Mouse (Mus musculus) stomach, embryonic 15.5 days (tissue): ENCODE data around the gene Camkmt. TPM values are rescaled to one million over a fixed set of nuclear protein-coding genes. Genes with fewer than 3 reads are reported as not detected.

ENCODE experiments used
- ATAC-seq: fragments of 200-750 bp; cut with Nextera tagmentation; 2 replicates; pipeline ENCODE4 v1.8.0; 2017; ENCODE audit warnings: low read depth, moderate number of reproducible peaks, moderate TSS enrichment; ENCODE audit not compliant: insufficient read depth, low FRiP score
- H3K27ac ChIP-seq: fragments of 300-500 bp; sonication (generic); 2 replicates; pipeline ENCODE4 v1.5.1; 2015; ENCODE audit warnings: mild to moderate bottlenecking, inconsistent platforms
- H3K27me3 ChIP-seq: fragments of 300-500 bp; sonication (generic); replicated peaks from 2 replicates; pipeline ENCODE4 v1.6.1; 2015; ENCODE audit warnings: inconsistent platforms
- H3K36me3 ChIP-seq: fragments of 300-500 bp; sonication (generic); 2 replicates; pipeline ENCODE4 v1.6.1; 2015; ENCODE audit warnings: inconsistent platforms
- H3K4me1 ChIP-seq: fragments of 300-500 bp; sonication (generic); 2 replicates; pipeline ENCODE4 v1.6.1; 2015; ENCODE audit warnings: inconsistent platforms
- H3K4me2 ChIP-seq: fragments of 300-500 bp; sonication (generic); 2 replicates; pipeline ENCODE4 v1.6.1; 2015; ENCODE audit warnings: mild to moderate bottlenecking, inconsistent platforms
- H3K4me3 ChIP-seq: fragments of 300-500 bp; sonication (generic); replicated peaks from 2 replicates; pipeline ENCODE4 v1.5.1; 2015; ENCODE audit warnings: inconsistent platforms
- H3K9ac ChIP-seq: fragments of 300-500 bp; sonication (generic); 2 replicates; pipeline ENCODE4 v1.6.1; 2015; ENCODE audit warnings: inconsistent platforms
- H3K9me3 ChIP-seq: fragments of 300-500 bp; sonication (generic); 2 replicates; pipeline ENCODE4 v1.6.1; 2016; ENCODE audit warnings: inconsistent platforms
- WGBS: fragments of 180-500 bp; shearing (Covaris S2); methylation state at CpG from one replicate; pipeline ENCODE4 v1.1.7; 2015; 5-methylcytosine and 5-hydroxymethylcytosine counted together
- polyA plus RNA-seq: library from polyadenylated mRNA; unstranded; fragments of >200 nt; fragmentation: Nextera tagmentation; extraction: Ambion mirVana; gene quantifications from 2 replicates; pipeline ENCODE4 v1.2.1, GENCODE M21; 2015

Gene Camkmt
- polyA plus RNA-seq, 1 experiment from 2014 or later, result 14.3 TPM

- no peaks in the 10 kb centered on the region for H3K4me1 ChIP-seq
- no peaks in the 10 kb centered on the region for H3K9me3 ChIP-seq
- WGBS, result 8% methylated on average over 8 of the region's 8 CpGs
- no peak overlapping the region for H3K27ac ChIP-seq
- no peak overlapping the region for H3K4me2 ChIP-seq
- H3K27me3 ChIP-seq, result peaks cover 61% of the 10 kb centered on the region
- ATAC-seq, result no peak
- H3K36me3 ChIP-seq, result no peaks in the 10 kb centered on the region
- no peak overlapping the region for H3K4me3 ChIP-seq
- H3K9ac ChIP-seq, result no peak overlapping the region
Measured at GRCm38 (mm10) chr17:85473881-85474280, 383.5 kb downstream of the Camkmt start.

- Histone ChIP-seq H3K4me2 (no peak overlapping the region), H3K27me3 (peaks cover 68% of the 10 kb centered on the region), H3K9me3 (no peaks in the 10 kb centered on the region), H3K4me1 (0 out of 2 replicates have a peak, but pooled peaks cover 3% of the 10 kb centered on the region), H3K9ac (no peak overlapping the region), H3K36me3 (no peaks in the 10 kb centered on the region), H3K4me3 (no peak overlapping the region), H3K27ac (no peak overlapping the region)
- WGBS, result 80% methylated on average over 8 of the region's 8 CpGs
- no peak for ATAC-seq
Measured at GRCm38 (mm10) chr17:85481241-85481640, 390.9 kb downstream of the Camkmt start.

GRCm38 (mm10) chr17:85483086-85483485 is 392.7 kb downstream of the Camkmt start:
- Histone ChIP-seq H3K36me3 (no peaks in the 10 kb centered on the region), H3K27me3 (peaks cover 79% of the 10 kb centered on the region), H3K9me3 (no peaks in the 10 kb centered on the region), H3K4me2 (no peak overlapping the region), H3K4me3 (no peak overlapping the region), H3K27ac (no peak overlapping the region), H3K4me1 (peaks cover 8% of the 10 kb centered on the region; the same call in 1 of the 2 replicates), H3K9ac (no peak overlapping the region)
- WGBS, result 83% methylated on average over 5 of the region's 5 CpGs
- no peak for ATAC-seq

GRCm38 (mm10) chr17:85484015-85484414 is 393.7 kb downstream of the Camkmt start:
- ATAC-seq, result no peak
- H3K9me3 ChIP-seq, result no peaks in the 10 kb centered on the region
- no peak overlapping the region for H3K4me2 ChIP-seq
- no peak overlapping the region for H3K27ac ChIP-seq
- WGBS, result 41% methylated on average over 8 of the region's 8 CpGs
- no peak overlapping the region for H3K9ac ChIP-seq
- no peak overlapping the region for H3K4me3 ChIP-seq
- H3K4me1 ChIP-seq, result peaks cover 8% of the 10 kb centered on the region; the same call in 1 of the 2 replicates
- H3K27me3 ChIP-seq, result peaks cover 82% of the 10 kb centered on the region
- no peaks in the 10 kb centered on the region for H3K36me3 ChIP-seq

GRCm38 (mm10) chr17:85484526-85484925 is 394.2 kb downstream of the Camkmt start:
- Histone ChIP-seq H3K4me1 (peaks cover 8% of the 10 kb centered on the region; the same call in 1 of the 2 replicates), H3K36me3 (no peaks in the 10 kb centered on the region), H3K9me3 (no peaks in the 10 kb centered on the region), H3K4me3 (no peak overlapping the region), H3K27ac (no peak overlapping the region), H3K9ac (no peak overlapping the region), H3K27me3 (peaks cover 83% of the 10 kb centered on the region), H3K4me2 (no peak overlapping the region)
- no peak for ATAC-seq
- WGBS, result 27% methylated on average over 5 of the region's 5 CpGs

GRCm38 (mm10) chr17:85485065-85485945 is 395.0 kb downstream of the Camkmt start:
- Histone ChIP-seq H3K36me3 (no peaks in the 10 kb centered on the region), H3K9ac (no peak overlapping the region), H3K4me3 (peak overlapping the region; percentile 7; the same call in 1 of the 2 replicates), H3K4me1 (peaks cover 8% of the 10 kb centered on the region; the same call in 1 of the 2 replicates), H3K27me3 (peaks cover 86% of the 10 kb centered on the region), H3K4me2 (no peak overlapping the region; the same call in 1 of the 2 replicates), H3K27ac (no peak overlapping the region), H3K9me3 (no peaks in the 10 kb centered on the region)
- 3% methylated on average over 30 of the region's 30 CpGs for WGBS
- no peak for ATAC-seq

- Histone ChIP-seq H3K27me3 (peaks cover 84% of the 10 kb centered on the region), H3K9me3 (no peaks in the 10 kb centered on the region), H3K36me3 (no peaks in the 10 kb centered on the region), H3K9ac (no peak overlapping the region), H3K4me1 (peaks cover 8% of the 10 kb centered on the region; the same call in 1 of the 2 replicates), H3K27ac (no peak overlapping the region), H3K4me2 (peak overlapping the region; percentile 43), H3K4me3 (no peak overlapping the region)
- ATAC-seq, result no peak
- 8% methylated on average over 14 of the region's 14 CpGs for WGBS
Measured at GRCm38 (mm10) chr17:85485946-85486533, 395.7 kb downstream of the Camkmt start.

GRCm38 (mm10) chr17:85486585-85487480 is 396.5 kb downstream of the Camkmt start:
- H3K27ac ChIP-seq, result no peak overlapping the region
- H3K36me3 ChIP-seq, result no peaks in the 10 kb centered on the region
- no peak overlapping the region for H3K9ac ChIP-seq
- no peak for ATAC-seq
- no peaks in the 10 kb centered on the region for H3K9me3 ChIP-seq
- 5% methylated on average over 52 of the region's 52 CpGs for WGBS
- H3K27me3 ChIP-seq, result peaks cover 77% of the 10 kb centered on the region
- 0 out of 2 replicates have a peak overlapping the region, but pooled peaks have one; percentile 11 for H3K4me3 ChIP-seq
- peaks cover 8% of the 10 kb centered on the region; the same call in 1 of the 2 replicates for H3K4me1 ChIP-seq
- peak overlapping the region; percentile 43 for H3K4me2 ChIP-seq

GRCm38 (mm10) chr17:85487531-85487930 is 397.2 kb downstream of the Camkmt start:
- WGBS, result 44% methylated on average over 3 of the region's 3 CpGs
- H3K36me3 ChIP-seq, result no peaks in the 10 kb centered on the region
- peaks cover 8% of the 10 kb centered on the region; the same call in 1 of the 2 replicates for H3K4me1 ChIP-seq
- H3K9me3 ChIP-seq, result no peaks in the 10 kb centered on the region
- no peak overlapping the region for H3K4me2 ChIP-seq
- no peak for ATAC-seq
- no peak overlapping the region for H3K9ac ChIP-seq
- H3K27ac ChIP-seq, result no peak overlapping the region
- H3K27me3 ChIP-seq, result peaks cover 70% of the 10 kb centered on the region
- no peak overlapping the region for H3K4me3 ChIP-seq

- no peak overlapping the region for H3K4me2 ChIP-seq
- WGBS, result 5% methylated on average over 14 of the region's 14 CpGs
- no peak; the same call in 1 of the 2 replicates for ATAC-seq
- H3K4me1 ChIP-seq, result peaks cover 8% of the 10 kb centered on the region; the same call in 1 of the 2 replicates
- no peak overlapping the region for H3K9ac ChIP-seq
- H3K27ac ChIP-seq, result no peak overlapping the region
- peaks cover 63% of the 10 kb centered on the region for H3K27me3 ChIP-seq
- no peaks in the 10 kb centered on the region for H3K9me3 ChIP-seq
- no peak overlapping the region for H3K4me3 ChIP-seq
- no peaks in the 10 kb centered on the region for H3K36me3 ChIP-seq
Measured at GRCm38 (mm10) chr17:85488601-85489487, 398.5 kb downstream of the Camkmt start.
